Mouse (Mus musculus): Measurements from ENCODE around the gene 4933427D14Rik. TPM values are rescaled to one million over a fixed set of nuclear protein-coding genes. Genes with fewer than 3 reads are reported as not detected.

Gene 4933427D14Rik
- polyA plus RNA-seq, 1 experiment = 5.1 TPM

DNA sequence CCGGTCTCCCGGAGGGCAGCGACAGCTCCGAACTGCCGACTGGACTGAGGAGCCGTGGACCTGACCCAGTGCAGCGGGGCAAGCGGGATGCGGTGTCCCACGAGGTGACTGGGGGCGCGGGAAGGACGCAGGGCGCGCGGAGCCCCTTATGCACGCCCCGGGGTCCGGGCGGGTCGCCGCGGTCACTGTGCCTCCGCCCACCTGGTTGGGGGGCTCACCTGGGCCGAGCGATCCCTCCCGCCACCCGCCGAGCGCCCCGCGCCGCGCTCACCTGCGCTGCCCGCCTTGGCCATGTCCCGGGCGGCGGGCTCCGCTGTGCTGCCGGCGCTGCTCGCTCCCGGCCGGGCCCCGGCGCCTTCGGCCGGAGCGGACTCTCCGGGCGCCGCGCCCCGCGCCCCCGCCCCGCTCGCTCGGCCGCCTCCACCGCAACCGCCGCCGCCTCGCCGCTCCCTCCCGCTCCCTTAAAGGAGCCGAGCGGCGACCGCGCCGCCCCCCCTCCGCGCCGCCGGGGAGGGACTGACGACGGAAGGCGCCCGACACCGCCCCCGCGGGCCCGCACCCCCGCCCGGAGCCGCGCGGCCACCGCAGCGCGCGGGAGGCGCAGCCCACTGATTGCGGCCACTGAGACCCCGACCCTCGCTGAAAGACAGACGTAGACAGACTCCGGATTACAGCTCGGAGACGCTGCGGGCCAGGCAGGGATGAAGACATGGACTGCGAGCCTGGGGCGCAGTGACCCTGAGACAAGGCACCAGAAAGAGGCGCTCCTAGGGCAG, 71.7 kb downstream of the 4933427D14Rik start, which contains the start of gene Pitpnm3:
Gene Pitpnm3 (minus strand): TSS at position 396 of the 776 bp plus-strand sequence.
- 2% methylated on average over 97 of the region's 107 CpGs for WGBS
- Histone ChIP-seq H3K4me1 (ENCODE audit: control insufficient read depth, insufficient read depth, low read length) (peaks cover 32% of the 10 kb centered on the region), H3K4me3 (replicated peaks; ENCODE audit: extremely low read depth, low read depth, low read length) (peak within 1 kb of the TSS; percentile 67)
- TF ChIP-seq POLR2A (IDR thresholded peaks at IDR 0.05; ENCODE audit: borderline replicate concordance, extremely low read depth, low read depth, low read length) = no peak
- no peak for TF ChIP-seq CTCF (IDR thresholded peaks at IDR 0.05; ENCODE audit: insufficient read depth, low read length)
- peak; percentile 67 for DNase-seq

DNA sequence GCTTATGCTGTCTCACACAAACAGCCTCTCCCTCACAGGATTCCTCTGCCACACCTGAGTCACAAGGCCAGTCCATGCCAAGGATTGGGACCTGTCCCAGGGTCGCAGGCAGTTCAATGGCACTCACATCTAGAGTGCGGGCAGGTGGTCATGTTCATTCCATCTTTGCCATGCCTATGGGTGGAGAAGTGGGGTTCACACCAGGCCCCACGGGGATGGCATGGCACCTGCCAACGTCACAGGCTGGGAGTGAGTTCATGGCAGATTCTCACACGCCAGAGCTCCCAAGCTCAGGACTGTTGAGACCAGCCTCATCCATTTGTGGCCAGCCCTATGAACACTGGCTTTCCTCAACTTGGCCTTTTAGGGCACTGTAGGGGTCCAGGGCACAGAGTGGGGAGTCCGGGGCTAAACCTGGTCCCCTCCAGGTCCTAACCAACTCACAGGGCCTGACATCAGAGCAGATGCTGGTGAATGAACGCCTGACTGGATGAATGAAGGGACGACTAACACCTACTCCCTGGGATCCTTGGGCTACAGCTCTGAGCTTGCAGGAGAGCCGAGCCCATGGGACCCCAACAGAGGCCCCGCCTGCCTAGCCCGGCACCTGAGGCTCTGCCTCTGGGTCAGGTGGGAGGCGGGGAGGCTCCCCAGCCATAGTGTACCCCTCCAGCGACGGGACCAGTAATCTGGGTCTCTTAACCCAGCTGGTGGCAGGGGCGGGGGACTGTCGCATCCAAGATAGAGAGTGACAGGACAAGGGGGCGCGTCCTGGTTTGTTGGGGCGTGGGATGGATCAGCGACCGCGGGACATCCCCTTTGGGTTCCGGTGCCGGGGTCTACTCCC, 72.5 kb downstream of the 4933427D14Rik start:
- DNase-seq = no peak
- TF ChIP-seq POLR2A (IDR thresholded peaks at IDR 0.05; ENCODE audit: borderline replicate concordance, extremely low read depth, low read depth, low read length) (no peak), CTCF (IDR thresholded peaks at IDR 0.05; ENCODE audit: insufficient read depth, low read length) (no peak)
- WGBS = 24% methylated on average over 24 of the region's 24 CpGs
- peak overlapping the region; percentile 67 for H3K4me3 ChIP-seq (replicated peaks; ENCODE audit: extremely low read depth, low read depth, low read length)
- H3K4me1 ChIP-seq (ENCODE audit: control insufficient read depth, insufficient read depth, low read length) = peaks cover 39% of the 10 kb centered on the region

DNA sequence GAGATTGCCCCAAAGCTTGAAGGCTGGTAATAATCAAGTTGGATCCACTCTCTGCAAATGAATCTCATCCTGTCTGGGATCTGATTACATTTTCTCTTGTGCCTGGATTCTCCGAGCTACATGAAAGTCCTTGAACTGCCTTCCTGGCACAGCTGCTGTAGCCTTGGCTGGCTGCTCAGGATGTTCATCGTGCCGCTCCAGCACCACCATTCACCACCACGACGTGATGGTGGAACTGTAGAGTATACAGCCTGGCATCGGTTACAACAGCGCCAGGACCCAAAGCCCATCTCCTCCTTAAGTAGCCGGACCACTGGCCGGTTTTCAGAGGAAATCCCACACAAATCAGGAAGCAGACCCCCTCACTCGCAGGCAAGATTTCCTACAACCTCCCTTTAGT, 74.2 kb downstream of the 4933427D14Rik start:
- Histone ChIP-seq H3K4me1 (ENCODE audit: control insufficient read depth, insufficient read depth, low read length) (peaks cover 47% of the 10 kb centered on the region), H3K4me3 (replicated peaks; ENCODE audit: extremely low read depth, low read depth, low read length) (no peak overlapping the region)
- WGBS = 30% methylated on average over 10 of the region's 10 CpGs
- TF ChIP-seq CTCF (IDR thresholded peaks at IDR 0.05; ENCODE audit: insufficient read depth, low read length) = no peak
- no peak for TF ChIP-seq POLR2A (IDR thresholded peaks at IDR 0.05; ENCODE audit: borderline replicate concordance, extremely low read depth, low read depth, low read length)
- no peak for DNase-seq

DNA sequence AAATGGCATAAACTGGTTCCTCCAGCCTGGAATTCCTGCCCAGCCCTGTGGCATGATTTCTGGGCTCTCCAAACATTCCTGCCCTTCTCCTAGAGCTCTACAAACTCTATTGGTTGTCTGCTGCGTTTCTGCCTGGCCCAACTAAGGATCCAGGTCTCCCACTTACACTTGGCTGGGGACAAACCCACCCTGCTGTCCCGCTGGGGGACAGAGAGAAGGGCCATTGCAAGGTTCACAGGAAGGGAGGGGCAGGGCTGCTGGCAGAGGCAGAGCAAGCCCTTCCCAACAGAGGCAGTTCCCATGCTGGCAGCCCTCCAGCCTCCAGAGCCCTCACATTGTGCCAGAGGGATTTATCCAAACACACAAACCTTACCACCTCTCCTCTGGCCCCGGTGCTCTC, 75.0 kb downstream of the 4933427D14Rik start:
- peak; percentile 81 for DNase-seq
- Histone ChIP-seq H3K4me1 (ENCODE audit: control insufficient read depth, insufficient read depth, low read length) (peaks cover 47% of the 10 kb centered on the region), H3K4me3 (replicated peaks; ENCODE audit: extremely low read depth, low read depth, low read length) (no peak overlapping the region)
- 5% methylated on average over 3 of the region's 3 CpGs for WGBS
- TF ChIP-seq CTCF (IDR thresholded peaks at IDR 0.05; ENCODE audit: insufficient read depth, low read length) (no peak), POLR2A (IDR thresholded peaks at IDR 0.05; ENCODE audit: borderline replicate concordance, extremely low read depth, low read depth, low read length) (peak; percentile 18; the same call in 1 of the 2 replicates)

DNA sequence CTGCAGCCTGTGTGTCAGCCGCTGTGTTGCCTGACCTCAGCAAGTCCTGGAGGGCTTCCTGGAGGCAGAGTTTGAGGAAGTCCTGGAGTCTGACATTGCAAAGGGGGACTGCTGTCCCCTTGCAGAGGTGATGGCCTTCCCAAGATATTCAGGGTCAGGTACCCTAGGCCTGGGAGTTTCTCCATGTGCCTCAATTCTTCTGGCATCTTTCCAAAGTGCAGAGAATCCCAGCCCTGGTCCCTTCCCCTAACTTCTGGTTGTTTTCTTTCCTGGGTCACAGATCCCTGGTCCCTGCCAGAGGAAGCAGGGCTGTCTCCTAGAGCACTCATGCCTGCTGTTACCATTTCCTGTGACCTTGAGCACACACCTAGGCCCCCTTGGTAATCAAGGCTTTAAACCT, 75.6 kb downstream of the 4933427D14Rik start:
- 72% methylated on average over 1 of the region's 1 CpGs for WGBS
- Histone ChIP-seq H3K4me1 (ENCODE audit: control insufficient read depth, insufficient read depth, low read length) (peaks cover 47% of the 10 kb centered on the region), H3K4me3 (replicated peaks; ENCODE audit: extremely low read depth, low read depth, low read length) (no peak overlapping the region)
- no peak for DNase-seq
- no peak for TF ChIP-seq CTCF (IDR thresholded peaks at IDR 0.05; ENCODE audit: insufficient read depth, low read length)
- TF ChIP-seq POLR2A (IDR thresholded peaks at IDR 0.05; ENCODE audit: borderline replicate concordance, extremely low read depth, low read depth, low read length) = no peak

DNA sequence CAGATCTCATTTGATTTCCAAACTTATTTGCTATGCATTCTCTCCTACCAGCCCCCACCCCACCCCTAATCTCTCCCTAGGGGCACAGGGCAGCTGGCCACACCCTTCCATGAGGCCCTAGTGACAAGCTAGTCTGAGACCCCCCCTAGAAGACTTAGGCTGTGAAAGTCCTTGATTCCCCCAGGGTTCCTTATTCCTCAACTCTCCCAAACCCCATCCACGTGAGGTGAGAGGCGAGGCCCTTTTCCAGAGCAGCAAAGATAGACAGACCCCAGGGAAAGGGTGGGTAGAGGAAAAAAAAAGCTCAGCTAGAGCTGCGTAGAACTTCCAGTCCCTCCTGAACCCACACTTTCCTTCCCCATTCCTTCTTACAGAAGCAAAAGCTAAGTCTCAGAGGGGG, 76.4 kb downstream of the 4933427D14Rik start:
- Histone ChIP-seq H3K4me3 (replicated peaks; ENCODE audit: extremely low read depth, low read depth, low read length) (no peak overlapping the region), H3K4me1 (ENCODE audit: control insufficient read depth, insufficient read depth, low read length) (peaks cover 44% of the 10 kb centered on the region)
- DNase-seq = no peak
- 87% methylated on average over 3 of the region's 3 CpGs for WGBS
- no peak for TF ChIP-seq POLR2A (IDR thresholded peaks at IDR 0.05; ENCODE audit: borderline replicate concordance, extremely low read depth, low read depth, low read length)
- TF ChIP-seq CTCF (IDR thresholded peaks at IDR 0.05; ENCODE audit: insufficient read depth, low read length) = no peak

DNA sequence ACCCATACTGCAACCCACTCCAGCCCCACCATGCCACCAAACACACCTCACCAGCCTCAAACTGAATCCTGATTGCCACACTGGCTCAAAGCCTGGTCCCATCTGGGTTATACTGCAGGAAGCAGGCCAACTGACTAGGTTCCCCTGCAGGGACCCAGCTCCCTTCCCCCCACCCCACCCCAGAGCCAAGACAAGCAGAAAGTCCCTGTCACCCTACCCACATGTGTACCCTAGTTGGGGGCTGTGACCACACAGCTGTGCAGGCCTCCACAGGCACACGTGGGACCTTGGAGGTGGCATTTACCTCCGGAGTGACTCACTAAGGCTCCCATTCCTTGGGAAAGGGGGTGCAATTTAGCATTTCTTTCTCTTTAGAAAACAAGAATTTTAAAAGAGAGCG, 76.8 kb downstream of the 4933427D14Rik start:
- 60% methylated on average over 3 of the region's 3 CpGs for WGBS

DNA sequence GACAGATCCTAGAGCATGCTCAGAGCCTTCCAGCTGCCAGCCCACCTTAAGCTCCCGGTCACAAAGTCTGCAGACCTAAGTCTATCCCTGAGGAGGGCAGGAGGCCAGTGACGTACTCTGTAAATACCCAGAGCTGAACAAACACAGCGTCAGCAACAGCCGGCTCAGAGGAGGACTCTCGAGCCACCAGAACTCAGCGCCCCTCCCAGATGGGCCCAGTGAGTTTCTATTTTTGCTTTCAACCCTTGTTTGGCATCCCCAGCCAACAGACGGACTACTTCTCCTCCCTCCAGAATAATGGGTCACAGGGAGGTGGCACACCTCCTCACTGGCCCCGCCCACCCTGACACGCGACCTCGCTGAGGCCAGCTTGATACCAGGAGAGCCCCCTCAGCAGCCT, 77.2 kb downstream of the 4933427D14Rik start:
- peak; percentile 74 for DNase-seq
- TF ChIP-seq POLR2A (IDR thresholded peaks at IDR 0.05; ENCODE audit: borderline replicate concordance, extremely low read depth, low read depth, low read length) (0 out of 2 replicates have a peak, but pooled peaks have one; percentile 5), CTCF (IDR thresholded peaks at IDR 0.05; ENCODE audit: insufficient read depth, low read length) (no peak)
- 8% methylated on average over 11 of the region's 11 CpGs for WGBS
- peaks cover 42% of the 10 kb centered on the region for H3K4me1 ChIP-seq (ENCODE audit: control insufficient read depth, insufficient read depth, low read length)
- H3K4me3 ChIP-seq (replicated peaks; ENCODE audit: extremely low read depth, low read depth, low read length) = no peak overlapping the region

More for the DNA sequence above, 76.8 kb downstream of the 4933427D14Rik start:
- TF ChIP-seq POLR2A (IDR thresholded peaks at IDR 0.05; ENCODE audit: borderline replicate concordance, extremely low read depth, low read depth, low read length) (no peak), CTCF (IDR thresholded peaks at IDR 0.05; ENCODE audit: insufficient read depth, low read length) (no peak)
- Histone ChIP-seq H3K4me3 (replicated peaks; ENCODE audit: extremely low read depth, low read depth, low read length) (no peak overlapping the region), H3K4me1 (ENCODE audit: control insufficient read depth, insufficient read depth, low read length) (peaks cover 44% of the 10 kb centered on the region)
- no peak for DNase-seq

DNA sequence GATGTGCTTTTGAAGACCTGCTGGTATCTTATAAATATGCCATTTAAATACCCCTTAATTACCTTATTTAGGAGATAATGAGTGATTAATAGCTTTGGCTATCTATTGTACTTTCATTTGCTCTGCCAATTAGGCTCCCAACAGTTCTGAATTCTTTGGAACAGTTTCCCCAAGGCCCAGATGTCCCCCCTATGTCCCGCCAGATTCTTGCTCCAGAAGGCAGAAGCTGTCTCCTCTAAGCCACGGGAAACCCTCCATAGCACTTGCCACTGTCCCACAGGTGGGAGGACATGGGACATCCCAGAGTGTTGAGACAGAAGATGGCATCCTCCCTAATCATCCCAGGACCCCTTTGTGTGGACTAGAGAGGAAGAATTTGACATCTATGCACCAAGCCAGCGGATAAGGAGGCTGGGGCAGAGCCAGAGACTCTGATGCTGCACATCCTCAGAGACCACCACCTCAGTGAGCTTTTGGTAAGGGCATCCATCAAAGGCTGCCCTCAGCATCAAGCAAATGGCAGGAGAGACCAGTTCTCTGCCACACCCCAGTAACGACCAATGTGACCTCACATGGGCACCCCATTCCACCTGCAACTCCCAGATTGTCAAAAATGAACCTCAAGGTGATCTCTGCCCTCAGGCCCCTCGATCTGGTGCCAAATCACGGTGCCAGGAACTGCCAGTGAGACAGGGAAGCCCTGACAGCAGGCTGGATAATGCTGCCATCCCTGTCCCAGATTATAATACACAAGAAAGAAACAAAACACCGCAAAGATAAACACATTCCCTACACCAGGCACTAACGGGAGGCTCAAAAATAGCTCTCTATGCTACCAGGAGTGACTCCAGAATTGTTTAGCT, 78.0 kb downstream of the 4933427D14Rik start:
- no peak for TF ChIP-seq POLR2A (IDR thresholded peaks at IDR 0.05; ENCODE audit: borderline replicate concordance, extremely low read depth, low read depth, low read length)
- no peak for TF ChIP-seq CTCF (IDR thresholded peaks at IDR 0.05; ENCODE audit: insufficient read depth, low read length)
- Histone ChIP-seq H3K4me1 (ENCODE audit: control insufficient read depth, insufficient read depth, low read length) (peaks cover 39% of the 10 kb centered on the region), H3K4me3 (replicated peaks; ENCODE audit: extremely low read depth, low read depth, low read length) (no peak overlapping the region)
- no peak for DNase-seq
- WGBS = 45% methylated on average over 8 of the region's 8 CpGs
